Mouse (Mus musculus) brain, embryonic 18.5 days (tissue): Measurements from ENCODE around the gene Asz1.

ENCODE experiments used
- DNase-seq: peaks from one replicate; pipeline ENCODE4 v3.0.0-alpha.2; 2012; ENCODE audit warnings: low read depth, low spot score

The Asz1 gene

GRCm38 (mm10) chr6:18007356-18007755, 101.5 kb downstream of the Asz1 start:
- DNase-seq, result no peak

GRCm38 (mm10) chr6:18002065-18002464, 106.8 kb downstream of the Asz1 start:
- DNase-seq, result no peak
